In genomic region chr11:121420379-121420778, GRCm38 (mm10) we compare ENCODE assay signal across 8 mouse cellular contexts. TPM values are rescaled to one million over a fixed set of nuclear protein-coding genes. Genes with fewer than 3 reads are reported as not detected.
DNase-seq lines count a peak whose midpoint lies in the region; ATAC-seq and TF ChIP-seq lines count a peak whose summit lies in the region.

No protein-coding gene starts in this region.

- peaks cover 2% of the 10 kb centered on the region; the same call in 1 of the 2 replicates for H3K36me3 ChIP-seq in heart, postnatal 0 days (replicated peaks; ENCODE audit: control insufficient read depth, insufficient read depth, low read length)
- H3K36me3 ChIP-seq in hindbrain, embryonic 10.5 days: no peaks in the 10 kb centered on the region
- no peaks in the 10 kb centered on the region for H3K36me3 ChIP-seq in midbrain, embryonic 11.5 days (ENCODE audit: control insufficient read depth, insufficient read depth, low read length)

- no peak overlapping the region for H3K27ac ChIP-seq in heart, postnatal 0 days (ENCODE audit: low read depth)
- H3K27ac ChIP-seq in hindbrain, embryonic 10.5 days: no peak overlapping the region
- H3K27ac ChIP-seq in midbrain, embryonic 11.5 days (ENCODE audit: low read depth, low read length): no peak overlapping the region

- H3K4me1 ChIP-seq in heart, postnatal 0 days (ENCODE audit: control insufficient read depth, insufficient read depth): peaks cover 11% of the 10 kb centered on the region
- peaks cover 18% of the 10 kb centered on the region for H3K4me1 ChIP-seq in hindbrain, embryonic 10.5 days (replicated peaks)
- peaks cover 9% of the 10 kb centered on the region for H3K4me1 ChIP-seq in midbrain, embryonic 11.5 days (ENCODE audit: control insufficient read depth, insufficient read depth, low read length)

- no peak for TF ChIP-seq CTCF in heart, postnatal 0 days (IDR thresholded peaks at IDR 0.05; ENCODE audit: low read depth)

- no peaks in the 10 kb centered on the region for H3K9me3 ChIP-seq in heart, postnatal 0 days (replicated peaks; ENCODE audit: control insufficient read depth, low read length)
- no peaks in the 10 kb centered on the region for H3K9me3 ChIP-seq in hindbrain, embryonic 10.5 days
- H3K9me3 ChIP-seq in midbrain, embryonic 11.5 days (ENCODE audit: control insufficient read depth, low read length): no peaks in the 10 kb centered on the region

- TF ChIP-seq EP300 in heart, postnatal 0 days (IDR thresholded peaks at IDR 0.05; ENCODE audit: low read depth): no peak

- H3K4me2 ChIP-seq in heart, postnatal 0 days (ENCODE audit: low read depth, low read length): peak overlapping the region; percentile 86; the same call in 1 of the 2 replicates
- H3K4me2 ChIP-seq in midbrain, embryonic 11.5 days: peak overlapping the region; percentile 82

- H3K9ac ChIP-seq in heart, postnatal 0 days (replicated peaks; ENCODE audit: low read depth, low read length): no peak overlapping the region
- H3K9ac ChIP-seq in midbrain, embryonic 11.5 days (ENCODE audit: low read length): peak overlapping the region; percentile 75; the same call in 1 of the 2 replicates

- intact Hi-C loops in heart, postnatal 36 days (cut with DNase I): loop anchor here (2.0 kb wide), 1 partner anchor 66 kb away; the partner anchor contains the start of gene Wdr45b

- no peak for DNase-seq in heart, postnatal 0 days (ENCODE audit: low spot score)
- DNase-seq in heart, postnatal 36 days: no peak
- peak; percentile 44 for DNase-seq in MN1 (ENCODE audit: low spot score)
- DNase-seq in hindbrain, embryonic 10.5 days (ENCODE audit: low spot score): no peak
- DNase-seq in midbrain, embryonic 11.5 days (ENCODE audit: low spot score, missing footprints): no peak
- no peak for DNase-seq in left cerebral cortex, adult 8-10 months (ENCODE audit: low spot score in 2 of 2)
- no peak for DNase-seq in c-Kit-positive CD71-positive TER-119-positive erythroid progenitor cells, embryonic 14.5 days (ENCODE audit: low spot score)

- no peaks in the 10 kb centered on the region for H3K27me3 ChIP-seq in heart, postnatal 0 days (ENCODE audit: control insufficient read depth, insufficient read depth, low read length)
- H3K27me3 ChIP-seq in hindbrain, embryonic 10.5 days (ENCODE audit: insufficient read depth, poor library complexity, severe bottlenecking): no peaks in the 10 kb centered on the region
- H3K27me3 ChIP-seq in midbrain, embryonic 11.5 days (ENCODE audit: control insufficient read depth, insufficient read depth, low read length): no peaks in the 10 kb centered on the region

- H3K4me3 ChIP-seq in heart, postnatal 0 days (ENCODE audit: low read depth, low read length): peak overlapping the region; percentile 68; the same call in 1 of the 2 replicates
- peak overlapping the region; percentile 74 for H3K4me3 ChIP-seq in hindbrain, embryonic 10.5 days
- peak overlapping the region; percentile 71 for H3K4me3 ChIP-seq in midbrain, embryonic 11.5 days (ENCODE audit: low read depth, low read length)

- no peak for ATAC-seq in heart, postnatal 0 days (ENCODE audit: insufficient read depth, low read depth)
- ATAC-seq in midbrain, embryonic 11.5 days (ENCODE audit: low FRiP score): no peak
- ATAC-seq in megakaryocyte, adult 5-6 weeks (ENCODE audit: poor library complexity, severe bottlenecking): no peak

- WGBS in heart, postnatal 0 days: 55% methylated on average over 5 of the region's 5 CpGs
- 58% methylated on average over 5 of the region's 5 CpGs for WGBS in hindbrain, embryonic 10.5 days
- WGBS in midbrain, embryonic 11.5 days: 50% methylated on average over 5 of the region's 5 CpGs

RNA-seq across cellular contexts. Expression of gene Fn3krp, which starts 0.8 kb away (rescaled TPM):
- 7.0 and 12.4 TPM in 2 replicates for total RNA-seq in heart, postnatal 0 days (2014; rRNA removed; ENCODE audit: low replicate concordance)
- polyA plus RNA-seq in heart, postnatal 0 days (2015; fragmentation: Nextera tagmentation; extraction: Ambion mirVana): 4.5 and 4.8 TPM in 2 replicates
- total RNA-seq in heart, postnatal 36 days (2021): 1 to 10 TPM; 7.3 to 7.4 TPM
- 6.9 and 7.6 TPM in 2 replicates for polyA plus RNA-seq in hindbrain, embryonic 10.5 days (2016; fragmentation: Nextera tagmentation; extraction: Ambion mirVana)
- polyA plus RNA-seq in midbrain, embryonic 11.5 days (2014; fragmentation: Nextera tagmentation; extraction: Ambion mirVana): 8.6 and 10.6 TPM in 2 replicates
- 5.1 and 5.7 TPM in 2 replicates for total RNA-seq in megakaryocyte, adult 5-6 weeks (2015)
- total RNA-seq in megakaryocyte, adult 5-6 weeks (2017): 9.6 and 10.0 TPM in 2 replicates
- total RNA-seq in left cerebral cortex, adult 8-10 months (2022): 10 to 100 TPM; 47.7 to 52.2 (median 50.9) TPM

RNA-seq across cellular contexts. Expression of gene Fn3k, which starts 14.3 kb away (rescaled TPM):
- total RNA-seq in heart, postnatal 0 days (2014; rRNA removed; ENCODE audit: low replicate concordance): 12.5 and 17.5 TPM in 2 replicates
- polyA plus RNA-seq in heart, postnatal 0 days (2015; fragmentation: Nextera tagmentation; extraction: Ambion mirVana): 20.5 and 26.7 TPM in 2 replicates
- 10 to 100 TPM; 26.9 to 27.6 TPM for total RNA-seq in heart, postnatal 36 days (2021)
- polyA plus RNA-seq in hindbrain, embryonic 10.5 days (2016; fragmentation: Nextera tagmentation; extraction: Ambion mirVana): 2.0 and 2.8 TPM in 2 replicates
- polyA plus RNA-seq in midbrain, embryonic 11.5 days (2014; fragmentation: Nextera tagmentation; extraction: Ambion mirVana): 1.7 and 1.8 TPM in 2 replicates
- 0.36 and 0.45 TPM in 2 replicates for total RNA-seq in megakaryocyte, adult 5-6 weeks (2015)
- total RNA-seq in megakaryocyte, adult 5-6 weeks (2017): 0.18 and 1.1 TPM in 2 replicates
- 10 to 100 TPM; 58.6 to 64.2 (median 61.1) TPM for total RNA-seq in left cerebral cortex, adult 8-10 months (2022)

RNA-seq across cellular contexts. Expression of gene Tbcd, which starts 31.4 kb away (rescaled TPM):
- 29.1 and 37.9 TPM in 2 replicates for total RNA-seq in heart, postnatal 0 days (2014; rRNA removed; ENCODE audit: low replicate concordance)
- 14.3 and 16.1 TPM in 2 replicates for polyA plus RNA-seq in heart, postnatal 0 days (2015; fragmentation: Nextera tagmentation; extraction: Ambion mirVana)
- total RNA-seq in heart, postnatal 36 days (2021): 10 to 100 TPM; 11.0 to 11.6 TPM
- polyA plus RNA-seq in hindbrain, embryonic 10.5 days (2016; fragmentation: Nextera tagmentation; extraction: Ambion mirVana): 59.0 and 61.8 TPM in 2 replicates
- polyA plus RNA-seq in midbrain, embryonic 11.5 days (2014; fragmentation: Nextera tagmentation; extraction: Ambion mirVana): 33.6 and 36.9 TPM in 2 replicates
- total RNA-seq in megakaryocyte, adult 5-6 weeks (2015): 28.1 and 28.7 TPM in 2 replicates
- total RNA-seq in megakaryocyte, adult 5-6 weeks (2017): 34.9 and 43.7 TPM in 2 replicates
- 10 to 100 TPM; 39.7 to 45.1 (median 40.9) TPM for total RNA-seq in left cerebral cortex, adult 8-10 months (2022)

RNA-seq across cellular contexts. Expression of gene Rab40b, which starts 32.3 kb away (rescaled TPM):
- total RNA-seq in heart, postnatal 0 days (2014; rRNA removed; ENCODE audit: low replicate concordance): 3.1 and 5.8 TPM in 2 replicates
- polyA plus RNA-seq in heart, postnatal 0 days (2015; fragmentation: Nextera tagmentation; extraction: Ambion mirVana): 5.2 and 7.7 TPM in 2 replicates
- 1 to 10 TPM; 1.0 to 1.6 TPM for total RNA-seq in heart, postnatal 36 days (2021)
- polyA plus RNA-seq in hindbrain, embryonic 10.5 days (2016; fragmentation: Nextera tagmentation; extraction: Ambion mirVana): 2.3 and 3.1 TPM in 2 replicates
- polyA plus RNA-seq in midbrain, embryonic 11.5 days (2014; fragmentation: Nextera tagmentation; extraction: Ambion mirVana): 3.3 and 3.8 TPM in 2 replicates
- 0.39 TPM in 1 of 2 replicates, not detected in the other for total RNA-seq in megakaryocyte, adult 5-6 weeks (2015)
- total RNA-seq in megakaryocyte, adult 5-6 weeks (2017): not detected in 2 replicates
- total RNA-seq in left cerebral cortex, adult 8-10 months (2022): 10 to 100 TPM; 48.4 to 55.6 (median 50.4) TPM
